Mouse (Mus musculus) megakaryocyte progenitor cell, adult 5-6 weeks (primary cell): ENCODE data around the gene Pla2g2f. TPM values are rescaled to one million over a fixed set of nuclear protein-coding genes. Genes with fewer than 3 reads are reported as not detected.

Experiments
- ATAC-seq: replicated peaks from 2 replicates; pipeline ENCODE4 v1.8.0; 2016; ENCODE audit warnings: mild to moderate bottlenecking, moderate TSS enrichment, inconsistent platforms; ENCODE audit not compliant: poor library complexity
- total RNA-seq, 2 experiments: library from RNA; stranded (forward) in 1 of 2; stranded (reverse) in 1 of 2; fragments of 157-497, 149-512 nt in 1 of 2; fragments of 200-1000 nt in 1 of 2; gene quantifications; 2 replicates each; pipeline versions ENCODE4 v1.2.3 to v1.2.4; 2015 to 2017

Pla2g2f gene
- total RNA-seq (2015): not detected in 2 replicates
- total RNA-seq (2017): not detected in 2 replicates

DNA sequence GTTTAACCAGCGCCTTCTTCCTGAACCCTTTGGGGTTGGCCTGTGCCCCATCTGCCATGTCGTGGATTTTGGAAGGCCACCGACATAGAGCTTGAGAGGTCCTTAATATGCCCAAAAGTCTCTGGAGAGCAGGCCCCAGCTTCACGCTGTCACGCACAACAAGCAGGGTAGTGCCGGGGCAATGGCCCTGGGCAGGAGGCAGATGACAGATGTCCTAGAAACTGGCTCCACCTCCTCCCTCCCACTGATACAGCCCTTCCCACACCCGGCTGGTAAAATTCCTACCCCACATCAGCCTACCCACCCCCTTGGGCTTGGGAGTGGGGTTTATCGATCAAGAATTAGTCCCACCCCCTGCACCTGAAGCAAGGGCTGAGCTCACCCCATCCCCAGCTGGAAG, at the start of gene Pla2g2f:
Pla2g2f (minus strand) TSS at position 211 of the 400 bp plus-strand sequence.
- ATAC-seq: no peak

DNA sequence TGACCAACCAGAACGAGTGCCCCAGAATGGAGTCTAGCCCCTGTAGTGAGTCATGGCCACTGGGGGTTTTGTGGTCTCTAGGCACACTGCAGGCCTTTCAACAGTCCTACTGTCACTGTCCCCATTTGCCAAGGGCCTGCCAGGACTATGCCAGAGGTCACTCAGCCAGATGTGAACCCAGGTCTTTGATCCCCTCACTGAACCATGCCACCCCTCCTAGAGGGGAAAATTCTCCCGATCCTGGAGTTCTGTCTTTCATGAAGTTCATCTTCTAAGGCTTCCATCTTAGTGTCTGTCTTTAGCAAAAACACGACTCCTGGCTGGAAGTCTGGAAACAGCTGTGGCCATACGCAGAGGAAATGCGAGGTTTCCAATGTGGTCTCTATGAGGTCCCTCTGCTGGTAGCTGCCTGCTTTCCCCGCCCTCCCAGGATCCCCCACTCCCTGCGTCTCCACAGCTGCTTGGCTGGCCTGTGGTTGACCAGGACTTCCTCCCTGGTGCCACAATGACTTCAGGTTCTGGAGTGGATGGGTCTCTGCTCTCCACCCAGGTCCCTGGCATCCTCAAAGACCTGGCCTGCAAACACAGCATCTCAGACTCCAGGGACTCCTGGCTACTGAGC, 49.6 kb upstream of the Pla2g2f start:
- peak; percentile 29; the same call in 1 of the 2 replicates for ATAC-seq

GRCm38 (mm10) chr4:138806160-138806559, 48.7 kb upstream of the Pla2g2f start:
- ATAC-seq: no peak

- no peak for ATAC-seq
Observed at GRCm38 (mm10) chr4:138805248-138805647, 47.8 kb upstream of the Pla2g2f start.

DNA sequence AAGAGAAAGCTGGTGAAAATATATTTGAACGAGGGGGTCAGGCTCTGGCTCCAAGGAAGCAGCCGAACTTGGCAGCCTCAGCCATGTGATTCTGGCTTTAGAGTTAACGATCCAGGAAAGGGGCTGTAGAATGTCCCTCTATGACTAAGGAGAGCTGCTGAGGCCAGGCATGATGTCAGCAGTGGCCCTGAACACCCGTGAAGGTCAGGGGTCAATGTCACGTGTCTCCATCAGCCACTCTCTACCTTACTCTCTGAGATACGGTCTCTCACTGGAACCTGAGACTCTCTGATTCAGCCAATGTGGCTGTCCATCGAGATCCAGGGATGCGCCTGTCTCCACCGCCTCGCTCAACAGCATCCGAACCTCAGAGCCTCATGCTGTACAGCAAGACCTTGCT, 45.5 kb upstream of the Pla2g2f start:
- no peak for ATAC-seq

DNA sequence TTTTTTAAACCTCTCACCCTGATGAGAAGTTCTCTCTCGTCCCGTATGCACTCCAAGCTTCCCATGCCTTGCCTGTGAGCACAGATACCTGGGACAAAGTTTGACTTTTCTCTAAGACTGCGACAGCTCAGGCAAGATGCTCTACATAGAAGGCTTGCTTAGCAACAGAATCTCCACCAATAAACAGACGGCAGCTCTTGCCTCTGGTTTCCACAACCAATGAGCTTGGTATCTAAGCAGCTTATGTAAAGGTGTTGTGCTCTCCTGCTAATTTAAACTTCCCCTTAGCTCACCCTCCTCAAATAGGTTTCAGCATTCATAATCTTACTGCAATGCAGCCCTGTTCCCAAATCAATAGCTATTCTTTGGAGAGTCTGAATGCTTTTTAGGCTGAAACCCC, 44.2 kb upstream of the Pla2g2f start:
- ATAC-seq: no peak

DNA sequence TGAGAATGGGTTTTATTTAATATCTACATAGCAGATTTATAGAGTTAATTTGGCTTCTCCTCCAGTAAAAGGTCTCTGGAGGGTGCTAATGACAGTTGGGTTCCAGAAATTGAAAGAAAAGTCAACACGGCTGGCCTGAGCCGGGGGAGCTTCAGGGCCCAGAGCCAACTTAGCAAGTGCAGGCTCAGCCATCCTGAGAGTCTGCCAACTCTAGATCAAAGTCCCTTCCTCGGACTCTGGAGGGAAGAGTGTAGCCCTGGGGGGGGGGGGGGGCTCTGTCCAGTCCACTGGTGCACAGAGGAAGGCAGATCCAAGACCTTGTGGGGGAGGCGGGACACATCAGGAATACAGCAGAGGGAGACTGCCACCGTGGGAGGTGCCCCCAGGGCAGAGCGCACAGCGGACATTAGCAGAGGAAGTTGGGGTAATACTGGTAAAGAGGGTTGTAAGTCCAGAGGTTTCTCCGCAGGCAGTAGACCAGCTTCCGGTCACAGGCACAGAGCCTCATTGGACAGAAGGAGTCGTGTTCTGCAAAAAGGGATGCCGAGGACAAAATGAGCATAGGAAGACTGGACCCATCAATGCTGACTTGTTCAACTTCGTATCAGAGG, 42.8 kb upstream of the Pla2g2f start:
- no peak for ATAC-seq

DNA sequence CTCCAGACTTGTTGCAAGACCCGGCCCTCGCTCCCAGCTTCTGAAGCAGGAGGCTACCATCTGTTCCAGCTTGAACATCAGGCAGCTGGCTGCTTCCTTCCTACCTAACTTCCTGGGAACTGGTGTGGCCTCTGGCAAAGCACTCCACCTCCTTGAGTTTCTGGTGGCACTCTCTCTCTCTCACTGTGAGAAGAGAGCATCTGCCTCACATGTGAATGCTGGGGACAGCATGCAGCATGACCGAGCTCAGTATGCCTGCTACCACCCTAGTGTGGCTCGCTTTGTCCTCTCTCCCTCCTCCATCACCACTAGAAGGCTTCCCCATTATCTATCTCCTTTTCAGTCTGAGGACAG, 39.8 kb upstream of the Pla2g2f start:
- ATAC-seq: no peak

- no peak for ATAC-seq
Observed at GRCm38 (mm10) chr4:138796513-138797216, 39.2 kb upstream of the Pla2g2f start.

- ATAC-seq: no peak
Observed at GRCm38 (mm10) chr4:138794344-138794743, 36.9 kb upstream of the Pla2g2f start.

- ATAC-seq: no peak
Observed at GRCm38 (mm10) chr4:138793276-138793675, 35.9 kb upstream of the Pla2g2f start.

GRCm38 (mm10) chr4:138792599-138792998, 35.2 kb upstream of the Pla2g2f start:
- no peak for ATAC-seq

GRCm38 (mm10) chr4:138791452-138791851, 34.0 kb upstream of the Pla2g2f start:
- ATAC-seq: no peak

- no peak for ATAC-seq
Observed at GRCm38 (mm10) chr4:138788381-138788780, 31.0 kb upstream of the Pla2g2f start.

GRCm38 (mm10) chr4:138786141-138786540, 28.7 kb upstream of the Pla2g2f start:
- no peak for ATAC-seq

DNA sequence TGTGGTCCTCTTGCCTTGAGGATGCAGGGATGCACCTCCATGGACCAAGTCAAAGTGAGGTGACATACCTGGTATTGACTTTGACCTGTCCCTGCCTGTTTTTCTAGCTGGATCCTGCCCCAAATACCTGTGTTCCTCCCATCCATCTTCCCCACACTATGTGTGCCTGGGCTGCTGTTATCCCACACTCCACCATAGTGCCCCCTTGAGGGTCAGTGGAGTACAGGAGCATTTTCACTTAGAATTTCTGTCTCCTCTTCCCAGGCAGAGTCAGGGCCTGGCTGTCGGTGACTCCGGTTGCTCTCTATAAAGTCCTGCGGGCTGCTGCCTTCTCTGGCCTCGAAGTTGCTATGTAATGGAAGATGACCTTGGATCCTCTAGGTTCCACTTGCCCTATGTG, 28.3 kb upstream of the Pla2g2f start:
- no peak for ATAC-seq

DNA sequence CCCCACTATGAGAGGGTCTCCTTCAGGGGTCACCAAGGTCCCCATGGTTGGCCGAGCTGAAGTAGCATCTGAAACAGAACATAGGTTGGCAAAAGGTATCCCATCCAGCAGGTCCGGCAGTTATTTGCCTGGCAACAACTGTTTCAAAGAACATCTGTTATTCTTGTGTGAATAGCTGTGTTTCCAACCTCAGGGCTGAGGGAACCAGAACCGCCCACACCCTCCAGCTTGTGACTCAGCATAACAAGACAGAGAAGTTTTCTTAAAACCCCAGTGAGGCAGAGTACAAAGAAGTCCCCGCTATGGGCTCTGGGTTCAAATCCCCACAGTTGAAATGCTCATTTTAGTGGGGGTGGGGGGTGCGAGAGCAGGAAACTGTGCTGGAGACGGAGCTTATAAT, 24.7 kb upstream of the Pla2g2f start:
- ATAC-seq: no peak

DNA sequence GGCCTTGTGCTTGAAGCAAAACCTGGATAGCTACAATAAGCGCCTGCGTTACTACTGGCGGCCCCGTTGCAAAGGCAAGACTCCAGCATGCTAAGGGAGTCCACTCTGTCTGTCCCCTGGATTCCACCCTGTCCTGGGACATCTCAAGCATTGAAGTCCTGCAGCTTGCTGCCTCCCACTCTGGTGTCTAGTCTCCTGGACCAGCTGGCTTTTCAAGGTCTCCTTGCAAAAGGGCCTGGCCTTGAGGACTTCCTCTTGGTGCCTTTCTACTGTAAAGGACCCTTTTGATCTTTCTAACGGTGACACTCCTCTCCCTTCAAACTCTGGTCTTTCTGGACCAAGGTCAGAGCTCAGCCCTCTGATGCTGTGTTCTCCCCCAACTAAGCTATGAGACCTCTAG, 22.9 kb upstream of the Pla2g2f start:
- no peak for ATAC-seq

- ATAC-seq: no peak
Observed at GRCm38 (mm10) chr4:138777417-138778407, 20.3 kb upstream of the Pla2g2f start.

DNA sequence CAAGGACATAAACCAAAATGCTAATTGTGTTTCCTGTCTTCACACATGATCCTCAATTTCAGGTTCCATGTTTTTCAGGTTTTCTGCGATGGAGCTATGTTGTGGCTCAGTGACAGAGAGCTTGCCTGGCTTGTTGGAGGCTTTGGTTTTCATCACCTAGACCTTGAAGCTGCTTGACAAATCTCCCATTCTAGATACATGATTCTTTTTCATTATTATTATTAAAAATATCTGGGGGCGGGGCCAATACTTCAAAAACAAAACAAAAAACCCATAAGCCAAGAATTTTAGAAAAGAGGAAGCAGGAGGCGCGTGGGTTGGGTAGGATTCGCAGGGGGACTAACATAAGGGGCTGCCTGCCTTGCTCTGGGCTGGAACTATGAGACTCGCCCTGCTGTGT, 18.0 kb upstream of the Pla2g2f start, which contains the start of gene Pla2g2d:
Pla2g2d (plus strand) TSS at position 301 of the 400 bp plus-strand sequence.
- no peak for ATAC-seq

DNA sequence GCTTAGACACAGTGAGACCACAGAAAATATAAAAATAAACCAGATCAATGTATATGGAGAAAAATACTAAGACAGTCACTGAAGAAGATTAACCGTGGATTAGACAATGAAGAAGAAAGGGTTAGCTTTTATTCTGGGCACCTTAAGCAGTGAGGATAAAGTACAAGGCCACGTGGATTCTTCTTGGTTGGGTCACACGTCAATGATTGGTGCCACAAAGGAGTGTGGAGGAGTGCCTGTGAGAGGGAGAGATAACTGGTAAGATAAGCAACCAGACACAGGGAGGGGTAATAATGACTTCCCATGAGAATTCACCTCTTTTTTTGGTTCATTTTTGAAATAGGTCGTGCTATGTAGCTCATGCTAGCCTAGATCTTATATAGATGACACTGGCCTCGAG, 15.0 kb upstream of the Pla2g2f start:
- no peak for ATAC-seq
